Mouse (Mus musculus): Measurements from ENCODE around the gene Mrpl52. TPM values are rescaled to one million over a fixed set of nuclear protein-coding genes. Genes with fewer than 3 reads are reported as not detected.

The Mrpl52 gene
- total RNA-seq, 2 experiments from 2014 or later = 94.8 to 109 TPM

DNA sequence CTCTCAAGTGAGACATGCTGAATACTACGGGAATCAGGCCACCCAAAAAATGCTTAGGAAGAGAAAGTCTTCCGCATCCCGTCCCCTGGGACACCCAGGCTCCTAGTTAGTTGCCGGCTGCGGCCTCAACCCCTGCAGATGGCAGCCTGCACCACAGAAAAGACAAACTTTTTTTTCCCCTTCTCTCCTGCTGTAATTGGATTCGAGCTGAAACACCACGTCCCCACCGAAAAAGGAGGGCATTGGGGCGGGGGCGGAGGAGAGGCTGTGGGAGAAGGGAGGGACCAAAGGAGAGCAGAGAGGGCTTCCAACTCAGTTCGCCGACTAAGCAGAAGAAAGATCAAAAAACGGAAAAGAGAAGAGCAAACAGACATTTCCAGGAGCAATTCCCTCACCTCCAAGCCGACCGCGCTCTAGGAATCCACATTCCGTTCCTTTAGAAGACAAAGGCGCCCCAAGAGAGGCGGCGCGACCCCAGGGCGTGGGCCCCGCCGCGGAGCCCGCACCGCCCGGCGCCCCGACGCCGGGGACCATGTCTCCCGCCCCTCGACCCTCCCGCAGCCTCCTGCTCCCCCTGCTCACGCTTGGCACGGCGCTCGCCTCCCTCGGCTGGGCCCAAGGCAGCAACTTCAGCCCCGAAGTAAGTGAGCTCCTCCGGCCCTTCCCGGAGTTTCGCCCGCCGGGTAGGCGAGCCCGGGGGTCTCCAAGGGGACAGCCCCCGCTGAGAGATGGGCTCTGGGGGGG, 4.8 kb downstream of the Mrpl52 start, which contains the start of gene Mmp14:
Gene Mmp14 (plus strand): TSS at position 279 of the 744 bp plus-strand sequence.
- peak in 1 of 2 experiments; percentile 60 for DNase-seq (ENCODE audit: low spot score in 2 of 2)

DNA sequence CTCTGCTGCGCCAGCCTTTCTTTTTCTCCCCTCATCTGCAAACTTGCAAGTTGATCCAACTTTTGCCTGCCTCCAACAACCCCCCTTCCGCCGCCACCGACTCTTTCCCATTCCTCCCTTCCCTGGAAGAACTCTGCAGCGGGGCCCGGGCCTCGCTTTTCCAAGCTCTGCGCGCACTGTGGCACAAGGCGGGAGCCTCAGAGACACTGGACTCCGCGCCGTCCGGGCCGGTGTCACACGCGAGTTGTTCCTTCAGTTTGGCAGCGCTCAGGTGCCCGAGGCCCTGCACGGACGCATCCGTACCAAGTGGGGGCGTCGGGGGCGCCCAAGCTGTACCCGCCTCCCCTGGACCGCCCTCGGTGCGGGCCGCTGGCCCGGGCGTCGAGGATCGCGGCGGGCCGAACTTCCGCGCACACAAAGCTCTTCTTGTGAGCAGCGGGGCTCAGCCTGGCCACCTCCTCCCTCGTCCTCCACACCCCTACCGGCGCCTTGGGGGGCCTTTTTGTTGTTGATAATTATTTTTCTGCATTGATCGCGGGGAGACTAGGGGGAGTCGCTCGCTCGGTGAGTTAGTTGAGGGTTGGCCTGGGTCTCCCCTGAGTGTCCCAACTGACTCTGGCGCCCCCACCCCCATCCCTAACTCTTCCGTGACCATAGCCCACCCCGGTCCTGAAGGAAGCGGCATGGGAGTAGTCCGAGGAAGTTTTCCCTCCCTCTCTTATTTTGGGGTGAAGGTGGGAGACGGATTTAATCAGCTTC, 5.5 kb downstream of the Mrpl52 start:
- no peak for DNase-seq (ENCODE audit: low spot score in 2 of 2)

DNA sequence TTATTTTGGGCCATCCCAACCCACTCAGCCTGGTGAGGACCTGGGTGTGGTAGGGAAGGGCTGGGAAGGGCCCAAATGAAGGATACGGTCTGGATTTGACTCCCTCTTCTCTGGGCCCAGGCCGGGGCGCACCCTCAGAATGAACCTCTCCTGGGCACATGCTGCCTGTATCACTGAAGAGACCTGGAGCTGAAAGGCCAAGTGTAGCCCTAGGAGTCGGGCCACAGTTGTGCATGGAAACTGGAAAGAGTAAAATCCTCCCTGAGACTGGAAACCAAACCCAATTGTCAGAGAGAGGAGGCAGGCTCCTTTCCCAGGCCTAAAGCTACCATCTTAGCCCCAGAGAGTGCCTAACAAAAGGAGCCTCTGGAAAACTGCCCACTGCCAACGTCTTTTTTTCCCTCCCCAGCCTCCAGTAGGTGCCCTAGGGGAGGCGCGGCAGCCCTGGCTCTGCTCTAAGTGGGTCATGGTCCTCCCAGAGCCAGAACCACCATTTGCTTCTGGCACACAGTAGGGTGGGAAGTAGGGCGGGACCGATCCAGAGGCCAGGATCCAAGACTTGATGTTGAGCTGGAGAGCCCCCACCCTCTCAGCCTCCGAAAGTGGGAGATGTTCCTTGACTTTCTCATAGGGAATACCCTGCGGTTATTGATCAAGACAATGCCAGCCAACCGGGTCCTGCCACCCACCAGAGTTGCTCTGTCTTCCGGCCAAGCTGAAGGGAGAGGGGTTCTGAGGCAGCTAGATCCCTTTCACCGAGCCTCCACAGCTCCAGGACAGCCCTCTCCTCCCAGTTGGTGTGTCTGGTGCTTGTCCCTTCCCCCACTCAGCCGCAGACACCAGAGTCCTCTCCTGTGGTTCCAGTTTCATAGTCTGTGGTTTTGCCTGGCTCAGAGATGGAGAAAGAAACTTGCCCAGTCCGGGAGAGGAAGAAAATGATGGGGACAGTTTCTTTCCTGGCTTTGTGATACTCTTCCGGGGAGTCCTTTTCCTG, 6.4 kb downstream of the Mrpl52 start:
- peak in 1 of 2 experiments; percentile 41 for DNase-seq (ENCODE audit: low spot score in 2 of 2)

DNA sequence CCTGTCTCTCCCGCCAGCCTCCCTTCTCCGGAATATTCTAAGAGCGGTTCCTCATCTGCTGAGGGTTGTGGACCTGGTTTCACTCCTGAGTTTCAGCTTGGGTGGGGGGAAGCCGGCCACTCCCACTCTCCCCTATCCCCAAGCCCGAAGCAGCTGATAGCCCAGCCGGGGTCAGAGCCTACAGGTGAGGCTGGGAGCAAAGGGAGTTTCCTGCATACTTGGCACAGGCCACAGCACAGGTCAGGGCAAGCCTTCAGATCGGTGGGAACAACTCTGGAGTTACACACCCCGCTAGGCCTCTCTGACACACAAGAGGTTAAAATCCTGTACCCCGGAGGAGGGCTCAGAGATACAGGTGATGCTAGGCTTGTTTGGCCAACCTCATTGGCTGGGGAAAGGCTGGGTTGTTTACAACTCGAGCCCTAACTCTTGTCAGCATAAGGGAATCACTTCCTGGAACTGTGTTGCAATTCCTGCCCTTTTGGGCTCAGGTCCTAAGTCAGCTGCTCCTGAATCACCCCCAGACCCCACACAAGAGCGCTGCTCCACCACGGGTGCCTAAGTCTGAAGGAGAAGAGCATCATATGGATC, 7.3 kb downstream of the Mrpl52 start:
- DNase-seq (ENCODE audit: low spot score in 2 of 2) = no peak

DNA sequence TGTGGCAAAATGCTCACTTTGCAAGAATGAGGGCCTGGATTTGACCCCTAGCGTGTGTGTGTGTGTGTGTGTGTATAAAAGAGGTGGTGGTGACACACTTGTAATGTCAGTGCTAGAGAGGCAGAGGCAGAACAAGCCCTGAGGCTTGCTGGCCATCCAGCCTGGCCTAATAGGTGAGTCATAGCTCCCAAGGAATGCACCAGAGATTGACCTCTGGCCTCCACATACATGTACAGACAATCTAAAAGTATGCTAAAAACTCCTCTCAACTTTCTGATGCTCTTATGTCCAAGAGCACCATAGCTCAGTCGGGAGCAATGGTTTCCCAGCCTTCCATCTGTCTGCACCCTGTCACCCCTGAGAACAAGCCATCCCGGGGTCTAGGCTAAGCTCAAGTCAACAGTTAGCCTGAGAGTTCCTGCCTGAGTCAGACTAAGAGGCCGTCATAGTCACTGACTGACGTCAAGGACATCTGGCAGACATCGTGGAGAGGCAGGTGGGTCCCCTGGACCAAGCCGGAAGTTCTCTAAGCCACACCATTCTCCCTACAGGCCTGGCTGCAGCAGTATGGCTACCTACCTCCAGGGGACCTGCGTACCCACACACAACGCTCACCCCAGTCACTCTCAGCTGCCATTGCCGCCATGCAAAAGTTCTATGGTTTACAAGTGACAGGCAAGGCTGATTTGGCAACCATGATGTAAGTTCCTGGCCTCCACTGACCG, 8.6 kb downstream of the Mrpl52 start:
- DNase-seq (ENCODE audit: low spot score in 2 of 2) = no peak

DNA sequence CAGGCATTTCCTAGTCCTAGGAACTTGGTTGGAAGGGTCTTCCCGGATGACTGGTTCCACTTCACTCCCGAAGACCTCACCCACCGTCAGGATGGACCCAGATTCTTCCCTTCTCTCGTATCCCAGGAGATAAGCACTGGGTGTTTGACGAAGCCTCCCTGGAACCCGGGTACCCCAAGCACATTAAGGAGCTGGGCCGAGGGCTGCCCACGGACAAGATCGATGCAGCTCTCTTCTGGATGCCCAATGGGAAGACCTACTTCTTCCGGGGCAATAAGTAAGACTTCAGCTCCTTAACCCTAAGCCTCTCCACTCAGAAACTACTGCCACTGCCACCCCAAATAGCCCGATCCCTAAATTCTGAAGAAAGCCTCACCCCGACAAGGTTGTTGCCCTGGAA, 12.4 kb downstream of the Mrpl52 start:
- no peak for DNase-seq (ENCODE audit: low spot score in 2 of 2)

DNA sequence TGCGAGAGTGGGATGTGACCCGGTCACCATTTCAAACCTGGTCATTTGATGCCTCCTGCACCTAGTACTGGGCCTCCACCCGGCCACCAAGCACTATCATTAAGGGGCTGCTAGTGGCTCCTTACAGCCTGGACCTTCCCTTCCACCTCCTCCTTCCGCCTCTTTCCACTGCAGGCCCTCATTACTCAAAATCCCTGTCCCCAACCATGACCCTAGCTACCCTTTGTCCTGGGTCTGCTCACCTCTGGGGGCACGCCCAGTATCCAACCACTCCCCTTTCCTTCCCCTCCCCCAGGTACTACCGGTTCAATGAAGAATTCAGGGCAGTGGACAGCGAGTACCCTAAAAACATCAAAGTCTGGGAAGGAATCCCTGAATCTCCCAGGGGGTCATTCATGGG, 12.9 kb downstream of the Mrpl52 start:
- no peak for DNase-seq (ENCODE audit: low spot score in 2 of 2)

DNA sequence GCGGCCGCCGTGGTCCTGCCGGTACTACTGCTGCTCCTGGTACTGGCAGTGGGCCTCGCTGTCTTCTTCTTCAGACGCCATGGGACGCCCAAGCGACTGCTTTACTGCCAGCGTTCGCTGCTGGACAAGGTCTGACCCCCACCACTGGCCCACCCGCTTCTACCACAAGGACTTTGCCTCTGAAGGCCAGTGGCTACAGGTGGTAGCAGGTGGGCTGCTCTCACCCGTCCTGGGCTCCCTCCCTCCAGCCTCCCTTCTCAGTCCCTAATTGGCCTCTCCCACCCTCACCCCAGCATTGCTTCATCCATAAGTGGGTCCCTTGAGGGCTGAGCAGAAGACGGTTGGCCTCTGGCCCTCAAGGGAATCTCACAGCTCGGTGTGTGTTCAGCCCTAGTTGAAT, 13.8 kb downstream of the Mrpl52 start:
- DNase-seq (ENCODE audit: low spot score in 2 of 2) = no peak

DNA sequence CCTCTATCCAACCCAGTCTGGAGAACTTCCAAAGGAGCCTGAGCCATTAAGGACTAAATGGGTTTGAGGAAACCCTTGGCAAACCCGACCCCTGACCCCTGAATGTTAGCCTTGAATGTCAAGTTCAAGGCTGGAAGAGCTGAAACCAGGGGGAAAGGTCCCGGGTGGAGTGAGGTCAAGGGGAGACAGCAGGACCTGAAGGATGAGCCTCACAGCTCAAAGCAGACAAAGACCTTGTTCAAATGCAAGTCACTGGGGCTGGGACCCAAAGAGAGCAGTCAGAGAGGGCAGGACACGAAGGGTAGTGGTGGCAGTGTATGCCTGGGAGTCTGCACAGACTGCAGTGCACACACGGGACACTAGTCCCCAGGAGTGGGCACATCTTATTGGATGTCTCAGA, 14.7 kb downstream of the Mrpl52 start:
- no peak for DNase-seq (ENCODE audit: low spot score in 2 of 2)

DNA sequence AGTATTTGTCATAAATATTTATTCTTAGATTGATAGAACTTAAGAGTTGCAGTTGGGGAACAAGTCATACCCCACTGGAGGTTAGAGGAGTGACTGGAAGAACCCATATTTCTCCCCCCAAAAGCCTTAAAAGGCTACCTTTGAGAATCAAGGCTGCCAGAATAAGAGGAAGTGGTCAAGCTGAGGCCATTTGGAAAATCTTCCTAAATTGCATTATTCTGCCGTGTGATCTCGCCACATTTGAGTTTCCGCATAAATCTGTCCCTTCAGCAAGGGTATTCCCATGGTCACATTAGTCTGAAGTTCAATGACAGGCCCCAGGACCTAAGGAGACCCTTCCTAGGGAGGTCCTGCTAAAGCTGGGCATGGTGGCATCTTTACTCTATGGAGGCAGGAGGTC, 15.8 kb downstream of the Mrpl52 start:
- no peak for DNase-seq (ENCODE audit: low spot score in 2 of 2)

DNA sequence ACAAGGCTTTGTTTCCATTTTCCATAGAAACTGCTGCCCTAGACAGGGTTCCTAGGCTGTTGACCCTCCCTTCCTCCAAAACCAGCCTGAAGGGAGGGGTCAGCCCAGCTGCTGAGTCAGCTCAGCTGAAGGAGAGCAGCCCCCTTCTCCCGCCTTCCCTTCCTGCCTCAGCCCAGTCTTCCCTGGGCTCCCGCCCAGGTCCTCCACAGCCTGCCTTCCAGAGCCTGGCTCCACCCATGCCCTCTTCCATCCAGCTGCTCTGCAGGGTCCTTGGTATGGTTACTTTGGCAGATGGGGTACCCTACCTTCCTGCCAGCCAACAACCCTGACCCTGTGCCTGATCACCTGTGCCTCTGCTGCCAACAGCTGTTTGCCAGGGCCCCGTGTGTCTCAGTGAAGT, 16.5 kb downstream of the Mrpl52 start:
- DNase-seq (ENCODE audit: low spot score in 2 of 2) = no peak

DNA sequence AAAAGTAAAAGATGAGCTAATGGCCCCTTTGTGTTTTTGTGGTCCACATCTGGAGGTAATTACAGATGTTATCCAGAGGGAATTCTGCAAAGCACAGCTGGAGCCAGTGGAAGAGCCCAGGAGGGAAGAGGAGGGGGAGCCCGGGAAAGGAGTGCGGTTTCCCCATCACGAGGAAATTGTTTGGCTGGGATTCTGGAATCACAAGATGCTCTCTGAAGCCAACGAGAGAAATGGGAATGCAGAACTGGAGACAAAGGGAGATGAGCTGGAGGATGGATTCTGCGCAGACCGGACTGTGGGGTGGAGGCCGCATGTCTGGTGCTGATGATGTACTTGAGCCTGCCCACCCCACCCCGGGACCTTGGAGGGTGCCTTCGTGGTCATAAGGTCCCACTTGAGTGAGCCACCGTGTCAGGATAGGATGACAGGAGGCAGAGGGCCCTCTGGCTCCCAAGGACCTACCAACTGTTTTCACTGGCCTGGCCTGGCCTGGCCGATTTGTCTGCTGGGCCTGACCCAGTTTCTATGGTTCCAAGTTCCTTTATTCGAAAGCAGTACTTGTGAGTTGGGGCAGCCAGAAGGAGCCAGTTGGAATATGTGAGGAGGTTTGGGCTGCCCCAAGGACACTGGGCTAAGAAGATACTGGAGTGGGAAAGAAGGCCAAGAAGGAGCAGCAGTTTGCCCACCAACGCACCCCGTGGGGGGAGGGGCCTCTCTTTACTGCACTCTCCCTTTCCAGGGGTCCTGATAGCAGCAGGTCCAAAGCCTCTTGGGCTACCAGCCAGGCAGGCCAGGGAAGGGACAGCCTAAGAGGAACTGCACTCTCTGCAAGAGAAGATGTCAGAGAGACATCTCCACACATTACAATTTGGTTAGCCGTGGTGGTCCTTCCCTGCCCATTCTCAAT, 17.3 kb downstream of the Mrpl52 start:
- no peak for DNase-seq (ENCODE audit: low spot score in 2 of 2)

DNA sequence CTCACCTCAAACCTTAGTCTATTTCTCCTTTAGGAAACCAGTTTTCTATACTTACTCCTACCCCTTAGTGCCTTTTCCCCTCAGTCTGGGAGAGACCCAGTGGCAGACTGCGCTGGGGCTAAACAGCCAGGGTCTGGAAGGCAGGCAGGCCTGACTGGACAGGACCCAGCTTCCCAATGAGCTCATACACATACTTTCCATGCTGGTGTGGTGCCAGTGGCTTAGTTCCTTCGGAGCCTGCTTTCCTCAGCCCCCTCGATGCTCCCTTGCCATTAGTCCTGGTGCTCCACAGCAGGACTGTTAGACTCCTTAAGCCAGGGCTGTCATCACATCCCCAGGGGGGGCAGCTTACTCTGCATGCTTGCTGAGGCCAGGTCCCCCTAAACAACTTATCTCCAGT, 18.8 kb downstream of the Mrpl52 start:
- DNase-seq (ENCODE audit: low spot score in 2 of 2) = no peak

DNA sequence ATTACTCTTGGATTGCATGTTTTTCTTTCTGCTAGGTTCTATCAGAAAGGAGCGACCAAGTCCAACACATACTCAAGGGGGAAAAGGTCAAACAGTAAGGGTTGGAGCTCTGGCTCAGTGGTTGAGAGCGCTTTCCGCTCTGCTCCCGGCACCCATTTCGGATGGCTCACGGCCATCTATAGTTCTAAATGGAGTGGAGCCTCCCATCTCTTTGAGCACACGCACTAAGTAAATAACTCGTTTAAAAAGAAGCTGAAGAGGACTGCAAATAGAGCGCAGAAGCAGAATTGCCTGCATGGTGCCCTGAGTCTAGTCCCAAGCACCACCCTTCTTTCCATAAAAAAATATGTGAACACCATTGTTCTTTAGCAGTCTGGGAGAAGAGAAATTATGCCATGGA, 26.9 kb downstream of the Mrpl52 start:
- DNase-seq (ENCODE audit: low spot score in 2 of 2) = no peak

DNA sequence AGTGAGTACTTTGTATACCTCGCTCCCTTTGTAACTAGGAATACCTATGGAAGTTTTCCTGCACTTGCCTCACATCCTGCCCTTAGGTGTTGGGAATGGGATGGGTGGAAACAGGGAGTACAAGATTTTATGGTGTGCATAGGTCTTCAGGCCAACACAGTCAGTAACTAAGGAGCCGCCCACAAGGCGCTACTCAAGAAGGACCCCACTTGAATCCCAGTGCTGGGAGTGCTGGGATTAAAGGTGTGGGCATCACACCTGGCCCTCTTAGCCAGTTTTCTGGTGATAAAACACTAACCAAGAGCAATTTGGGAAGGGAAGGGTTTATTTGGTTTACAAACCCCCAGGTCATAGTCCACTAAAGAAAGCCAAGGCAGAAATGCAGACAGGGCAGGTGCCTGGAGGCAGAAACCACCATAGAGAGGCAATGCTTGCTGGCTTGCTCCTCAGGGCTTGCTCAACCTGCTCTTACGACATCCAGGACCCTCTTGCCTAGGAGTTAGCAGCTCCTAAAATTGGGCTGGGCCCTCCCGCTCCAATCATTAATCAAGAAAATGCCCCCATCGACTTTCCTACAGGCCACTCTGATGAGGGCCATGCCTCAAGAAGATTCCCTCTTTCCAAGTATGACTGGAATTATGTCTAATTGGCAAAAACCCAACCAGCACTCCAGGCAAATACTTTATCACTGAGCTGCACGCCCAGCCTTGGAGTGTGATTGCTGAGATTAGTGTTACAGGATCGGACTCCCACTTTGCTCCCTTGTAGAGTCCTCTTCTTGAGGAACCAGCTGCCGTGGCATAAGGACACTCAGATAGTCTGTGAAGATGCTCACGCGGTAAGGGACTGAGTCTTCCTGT, 28.2 kb downstream of the Mrpl52 start:
- peak in 1 of 2 experiments; percentile 43 for DNase-seq (ENCODE audit: low spot score in 2 of 2)

DNA sequence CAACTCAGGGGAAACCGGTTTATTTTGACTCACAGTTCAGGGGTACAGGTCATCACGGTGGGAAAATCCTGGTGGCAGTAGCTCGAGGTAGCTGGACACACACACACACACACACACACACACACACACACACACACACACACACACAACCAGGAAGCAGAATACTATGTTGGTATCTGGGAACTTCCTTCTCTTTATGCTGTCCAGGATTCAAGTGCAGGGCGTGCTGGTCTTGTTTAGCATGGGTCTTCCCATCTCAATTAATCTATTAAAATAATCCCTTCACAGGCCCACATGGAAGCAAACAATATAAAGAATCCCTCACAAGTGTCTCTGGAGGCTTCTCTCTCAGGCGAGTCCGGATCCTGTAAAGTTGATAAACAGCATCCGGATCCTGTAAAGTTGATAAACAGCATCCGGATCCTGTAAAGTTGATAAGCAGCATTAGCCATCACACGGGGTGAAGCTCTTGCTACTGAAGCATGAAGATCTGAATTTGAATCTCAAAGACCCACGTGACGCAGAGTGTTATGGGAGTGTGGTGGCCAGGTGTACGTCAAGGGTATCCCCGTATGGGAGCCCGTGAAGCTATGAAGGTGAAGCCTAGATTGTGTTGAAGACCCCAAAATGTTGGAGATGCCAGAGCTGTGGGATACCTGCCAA, 31.3 kb downstream of the Mrpl52 start:
- no peak for DNase-seq (ENCODE audit: low spot score in 2 of 2)

DNA sequence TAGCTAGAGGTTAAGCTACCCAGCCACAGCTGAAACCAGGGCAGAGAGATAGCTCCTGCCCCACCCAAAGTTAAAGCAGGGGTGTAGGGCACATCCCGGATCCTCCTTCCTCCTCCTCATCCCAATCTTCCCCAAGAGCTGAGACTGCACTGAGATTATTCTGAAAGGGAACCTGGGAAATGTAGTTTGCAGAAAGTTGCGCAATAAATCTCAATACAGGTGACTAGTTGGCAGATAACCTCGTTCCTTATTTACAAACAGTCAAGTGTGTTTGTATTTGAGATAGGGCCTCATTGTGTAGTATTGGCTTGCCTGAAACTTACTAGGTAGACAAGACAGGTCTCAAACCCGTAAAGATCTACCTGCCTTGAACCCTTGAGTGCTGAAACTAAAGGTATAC, 35.4 kb downstream of the Mrpl52 start:
- DNase-seq (ENCODE audit: low spot score in 2 of 2) = no peak

All from layer of hippocampus, adult 18-20 months (tissue).